Mouse (Mus musculus): ENCODE measurements around the gene Rtn4r. TPM values are rescaled to one million over a fixed set of nuclear protein-coding genes. Genes with fewer than 3 reads are reported as not detected.

Gene Rtn4r
- polyA plus RNA-seq, 2 experiments, result 7.6 to 17.3 TPM

GRCm38 (mm10) chr16:18102816-18103215, 24.6 kb upstream of the Rtn4r start:
- Histone ChIP-seq H3K4me1 (ENCODE audit: control insufficient read depth, insufficient read depth, low read length) (no peaks in the 10 kb centered on the region), H3K27me3 (ENCODE audit: control insufficient read depth, insufficient read depth, low read length) (no peaks in the 10 kb centered on the region), H3K4me2 (replicated peaks; ENCODE audit: low read depth, low read length, severe bottlenecking) (no peak overlapping the region), H3K9me3 (ENCODE audit: control insufficient read depth, low read length) (no peaks in the 10 kb centered on the region), H3K4me3 (replicated peaks; ENCODE audit: low read length) (no peak overlapping the region), H3K27ac (replicated peaks; ENCODE audit: low read depth, low read length) (no peak overlapping the region), H3K9ac (ENCODE audit: low read depth, low read length, severe bottlenecking) (no peak overlapping the region), H3K36me3 (ENCODE audit: control insufficient read depth, insufficient read depth, low read length) (no peaks in the 10 kb centered on the region)
- ATAC-seq (ENCODE audit: low FRiP score, low read depth), result no peak
- DNase-seq (ENCODE audit: low spot score), result peak; percentile 33
- WGBS, result 70% methylated on average over 4 of the region's 4 CpGs
- no peak for TF ChIP-seq POLR2A (IDR thresholded peaks at IDR 0.05; ENCODE audit: borderline replicate concordance, extremely low read depth, insufficient read depth, insufficient read length)

- Histone ChIP-seq H3K9me3 (ENCODE audit: control insufficient read depth, low read length) (no peaks in the 10 kb centered on the region), H3K27me3 (ENCODE audit: control insufficient read depth, insufficient read depth, low read length) (no peaks in the 10 kb centered on the region), H3K4me3 (replicated peaks; ENCODE audit: low read length) (no peak overlapping the region), H3K36me3 (ENCODE audit: control insufficient read depth, insufficient read depth, low read length) (no peaks in the 10 kb centered on the region), H3K4me1 (ENCODE audit: control insufficient read depth, insufficient read depth, low read length) (no peaks in the 10 kb centered on the region), H3K9ac (ENCODE audit: low read depth, low read length, severe bottlenecking) (no peak overlapping the region), H3K4me2 (replicated peaks; ENCODE audit: low read depth, low read length, severe bottlenecking) (no peak overlapping the region), H3K27ac (replicated peaks; ENCODE audit: low read depth, low read length) (no peak overlapping the region)
- TF ChIP-seq POLR2A (IDR thresholded peaks at IDR 0.05; ENCODE audit: borderline replicate concordance, extremely low read depth, insufficient read depth, insufficient read length), result no peak
- WGBS, result 85% methylated on average over 1 of the region's 1 CpGs
- DNase-seq (ENCODE audit: low spot score), result no peak
- ATAC-seq (ENCODE audit: low FRiP score, low read depth), result no peak
Measured at GRCm38 (mm10) chr16:18103366-18103765, 24.1 kb upstream of the Rtn4r start.

GRCm38 (mm10) chr16:18103808-18104207, 23.6 kb upstream of the Rtn4r start:
- no peaks in the 10 kb centered on the region for H3K9me3 ChIP-seq (ENCODE audit: control insufficient read depth, low read length)
- no peak overlapping the region for H3K9ac ChIP-seq (ENCODE audit: low read depth, low read length, severe bottlenecking)
- no peak for TF ChIP-seq POLR2A (IDR thresholded peaks at IDR 0.05; ENCODE audit: borderline replicate concordance, extremely low read depth, insufficient read depth, insufficient read length)
- H3K4me3 ChIP-seq (replicated peaks; ENCODE audit: low read length), result no peak overlapping the region
- no peaks in the 10 kb centered on the region for H3K36me3 ChIP-seq (ENCODE audit: control insufficient read depth, insufficient read depth, low read length)
- no peak for ATAC-seq (ENCODE audit: low FRiP score, low read depth)
- no peak overlapping the region for H3K27ac ChIP-seq (replicated peaks; ENCODE audit: low read depth, low read length)
- no peak overlapping the region for H3K4me2 ChIP-seq (replicated peaks; ENCODE audit: low read depth, low read length, severe bottlenecking)
- H3K27me3 ChIP-seq (ENCODE audit: control insufficient read depth, insufficient read depth, low read length), result no peaks in the 10 kb centered on the region
- no peak for DNase-seq (ENCODE audit: low spot score)
- H3K4me1 ChIP-seq (ENCODE audit: control insufficient read depth, insufficient read depth, low read length), result no peaks in the 10 kb centered on the region
- WGBS, result 28% methylated on average over 6 of the region's 6 CpGs

- no peaks in the 10 kb centered on the region for H3K36me3 ChIP-seq (ENCODE audit: control insufficient read depth, insufficient read depth, low read length)
- H3K27me3 ChIP-seq (ENCODE audit: control insufficient read depth, insufficient read depth, low read length), result no peaks in the 10 kb centered on the region
- peak; percentile 48; the same call in 1 of the 2 replicates for ATAC-seq (ENCODE audit: low FRiP score, low read depth)
- no peak for TF ChIP-seq POLR2A (IDR thresholded peaks at IDR 0.05; ENCODE audit: borderline replicate concordance, extremely low read depth, insufficient read depth, insufficient read length)
- no peak overlapping the region for H3K4me3 ChIP-seq (replicated peaks; ENCODE audit: low read length)
- 59% methylated on average over 5 of the region's 5 CpGs for WGBS
- no peak overlapping the region for H3K4me2 ChIP-seq (replicated peaks; ENCODE audit: low read depth, low read length, severe bottlenecking)
- H3K9me3 ChIP-seq (ENCODE audit: control insufficient read depth, low read length), result no peaks in the 10 kb centered on the region
- no peak overlapping the region for H3K9ac ChIP-seq (ENCODE audit: low read depth, low read length, severe bottlenecking)
- H3K27ac ChIP-seq (replicated peaks; ENCODE audit: low read depth, low read length), result no peak overlapping the region
- H3K4me1 ChIP-seq (ENCODE audit: control insufficient read depth, insufficient read depth, low read length), result 0 out of 2 replicates have a peak, but pooled peaks cover 2% of the 10 kb centered on the region
- DNase-seq (ENCODE audit: low spot score), result peak; percentile 61
Measured at GRCm38 (mm10) chr16:18108221-18108966, 19.0 kb upstream of the Rtn4r start.

GRCm38 (mm10) chr16:18111042-18111441, 16.4 kb upstream of the Rtn4r start:
- Histone ChIP-seq H3K27ac (replicated peaks; ENCODE audit: low read depth, low read length) (no peak overlapping the region), H3K4me3 (replicated peaks; ENCODE audit: low read length) (no peak overlapping the region), H3K27me3 (ENCODE audit: control insufficient read depth, insufficient read depth, low read length) (no peaks in the 10 kb centered on the region), H3K4me2 (replicated peaks; ENCODE audit: low read depth, low read length, severe bottlenecking) (no peak overlapping the region), H3K9me3 (ENCODE audit: control insufficient read depth, low read length) (no peaks in the 10 kb centered on the region), H3K36me3 (ENCODE audit: control insufficient read depth, insufficient read depth, low read length) (no peaks in the 10 kb centered on the region), H3K9ac (ENCODE audit: low read depth, low read length, severe bottlenecking) (no peak overlapping the region), H3K4me1 (ENCODE audit: control insufficient read depth, insufficient read depth, low read length) (0 out of 2 replicates have a peak, but pooled peaks cover 2% of the 10 kb centered on the region)
- DNase-seq (ENCODE audit: low spot score) (no peak), ATAC-seq (ENCODE audit: low FRiP score, low read depth) (no peak)
- no peak for TF ChIP-seq POLR2A (IDR thresholded peaks at IDR 0.05; ENCODE audit: borderline replicate concordance, extremely low read depth, insufficient read depth, insufficient read length)
- WGBS, result 74% methylated on average over 7 of the region's 7 CpGs

All from limb, embryonic 14.5 days (tissue).